Mouse (Mus musculus) neural tube, embryonic 14.5 days (tissue): ENCODE data around the gene Ppp1r27. TPM values are rescaled to one million over a fixed set of nuclear protein-coding genes. Genes with fewer than 3 reads are reported as not detected.

Source experiments
- ATAC-seq: fragments of 200-750 bp; cut with Nextera tagmentation; 2 replicates; pipeline ENCODE4 v1.8.0; 2017; ENCODE audit warnings: low read depth, mild to moderate bottlenecking, moderate TSS enrichment, moderate library complexity
- H3K27ac ChIP-seq: fragments of 300-500 bp; sonication (generic); 2 replicates; pipeline ENCODE4 v1.5.1; 2014; ENCODE audit warnings: low read depth, mild to moderate bottlenecking, control low read depth, low read length, moderate library complexity, mixed read lengths
- H3K27me3 ChIP-seq: fragments of 300-500 bp; sonication (generic); 2 replicates; pipeline ENCODE4 v1.6.1; 2014; ENCODE audit warnings: low read length; ENCODE audit not compliant: control insufficient read depth, insufficient read depth
- H3K36me3 ChIP-seq: fragments of 300-500 bp; sonication (generic); 2 replicates; pipeline ENCODE4 v1.6.1; 2014; ENCODE audit warnings: low read length, mixed read lengths; ENCODE audit not compliant: control insufficient read depth, insufficient read depth
- H3K4me1 ChIP-seq: fragments of 300-500 bp; sonication (generic); 2 replicates; pipeline ENCODE4 v1.6.1; 2014; ENCODE audit warnings: low read length; ENCODE audit not compliant: control insufficient read depth, insufficient read depth
- H3K4me2 ChIP-seq: fragments of 300-500 bp; sonication (generic); 2 replicates; pipeline ENCODE4 v1.6.1; 2014; ENCODE audit warnings: mild to moderate bottlenecking, low read depth, low read length, control low read depth
- H3K4me3 ChIP-seq: fragments of 300-500 bp; sonication (generic); 2 replicates; pipeline ENCODE4 v1.5.1; 2014; ENCODE audit warnings: low read depth, low read length, control low read depth, mixed read lengths
- H3K9ac ChIP-seq: fragments of 300-500 bp; sonication (generic); replicated peaks from 2 replicates; pipeline ENCODE4 v1.6.1; 2014; ENCODE audit warnings: low read depth, mild to moderate bottlenecking, control low read depth, low read length, mixed read lengths
- H3K9me3 ChIP-seq: fragments of 300-500 bp; sonication (generic); 2 replicates; pipeline ENCODE4 v1.6.1; 2016; ENCODE audit warnings: low read length; ENCODE audit not compliant: control insufficient read depth
- WGBS: fragments of 180-500 bp; shearing (Covaris S2); extraction: QIAGEN DNeasy Blood & Tissue Kit; methylation state at CpG from one replicate; pipeline ENCODE4 v1.1.7; 2014; 5-methylcytosine and 5-hydroxymethylcytosine counted together
- polyA plus RNA-seq: library from polyadenylated mRNA; unstranded; fragments of >200 nt; fragmentation: Nextera tagmentation; extraction: Ambion mirVana; gene quantifications from 2 replicates; pipeline ENCODE4 v1.2.1, GENCODE M21; 2014

The Ppp1r27 gene
- polyA plus RNA-seq, 1 experiment from 2014 or later = not detected

GRCm38 (mm10) chr11:120582268-120582981, 31.5 kb upstream of the Ppp1r27 start:
- H3K27ac ChIP-seq = peak overlapping the region; percentile 94
- ATAC-seq = 0 out of 2 replicates have a peak, but pooled peaks have one; percentile 7
- H3K4me2 ChIP-seq = peak overlapping the region; percentile 99
- peak overlapping the region; percentile 99 for H3K9ac ChIP-seq
- peaks cover 43% of the 10 kb centered on the region for H3K36me3 ChIP-seq
- peaks cover 20% of the 10 kb centered on the region for H3K4me1 ChIP-seq
- WGBS = 69% methylated on average over 8 of the region's 8 CpGs
- no peaks in the 10 kb centered on the region for H3K27me3 ChIP-seq
- no peaks in the 10 kb centered on the region for H3K9me3 ChIP-seq
- peak overlapping the region; percentile 89 for H3K4me3 ChIP-seq

- WGBS = 4% methylated on average over 65 of the region's 75 CpGs
- Histone ChIP-seq H3K4me2 (peak within 1 kb of the TSS; percentile 99), H3K4me1 (peaks cover 20% of the 10 kb centered on the region), H3K4me3 (peak within 1 kb of the TSS; percentile 89), H3K36me3 (peaks cover 42% of the 10 kb centered on the region), H3K9me3 (no peaks in the 10 kb centered on the region), H3K27me3 (no peaks in the 10 kb centered on the region), H3K27ac (peak within 1 kb of the TSS; percentile 94), H3K9ac (peak within 1 kb of the TSS; percentile 99)
- peak; percentile 62 for ATAC-seq
These were observed 30.7 kb upstream of the Ppp1r27 start, which contains the start of gene Arhgdia for GRCm38 (mm10) chr11:120581490-120582267. Arhgdia (minus strand) TSS chr11:120581624.

- peaks cover 20% of the 10 kb centered on the region for H3K4me1 ChIP-seq
- no peaks in the 10 kb centered on the region for H3K9me3 ChIP-seq
- H3K27me3 ChIP-seq = no peaks in the 10 kb centered on the region
- peak overlapping the region; percentile 89 for H3K4me3 ChIP-seq
- H3K36me3 ChIP-seq = peaks cover 35% of the 10 kb centered on the region
- peak overlapping the region; percentile 99 for H3K9ac ChIP-seq
- peak overlapping the region; percentile 94 for H3K27ac ChIP-seq
- H3K4me2 ChIP-seq = peak overlapping the region; percentile 99
- ATAC-seq = 0 out of 2 replicates have a peak, but pooled peaks have one; percentile 28
- under 1% methylated on average over 44 of the region's 44 CpGs for WGBS
These were observed 30.0 kb upstream of the Ppp1r27 start for GRCm38 (mm10) chr11:120580871-120581331.

- Histone ChIP-seq H3K9me3 (no peaks in the 10 kb centered on the region), H3K27me3 (no peaks in the 10 kb centered on the region), H3K4me3 (peak overlapping the region; percentile 89), H3K9ac (peak overlapping the region; percentile 99), H3K36me3 (peaks cover 28% of the 10 kb centered on the region), H3K4me1 (peaks cover 20% of the 10 kb centered on the region), H3K4me2 (peak overlapping the region; percentile 99), H3K27ac (peak overlapping the region; percentile 94)
- WGBS = 64% methylated on average over 7 of the region's 7 CpGs
- ATAC-seq = no peak
These were observed 29.3 kb upstream of the Ppp1r27 start for GRCm38 (mm10) chr11:120580190-120580589.

- Histone ChIP-seq H3K9ac (peak overlapping the region; percentile 99; the same call in 1 of the 2 replicates), H3K4me1 (peaks cover 20% of the 10 kb centered on the region), H3K4me3 (peak overlapping the region; percentile 89), H3K36me3 (peaks cover 24% of the 10 kb centered on the region), H3K27ac (peak overlapping the region; percentile 94; the same call in 1 of the 2 replicates), H3K27me3 (no peaks in the 10 kb centered on the region), H3K4me2 (peak overlapping the region; percentile 99), H3K9me3 (no peaks in the 10 kb centered on the region)
- WGBS = 66% methylated on average over 15 of the region's 15 CpGs
- no peak for ATAC-seq
These were observed 28.6 kb upstream of the Ppp1r27 start for GRCm38 (mm10) chr11:120579316-120580107.

GRCm38 (mm10) chr11:120578694-120579243, 27.8 kb upstream of the Ppp1r27 start:
- Histone ChIP-seq H3K4me2 (no peak overlapping the region), H3K27ac (no peak overlapping the region), H3K9me3 (no peaks in the 10 kb centered on the region), H3K4me1 (peaks cover 27% of the 10 kb centered on the region), H3K9ac (no peak overlapping the region), H3K27me3 (no peaks in the 10 kb centered on the region), H3K4me3 (no peak overlapping the region), H3K36me3 (peaks cover 24% of the 10 kb centered on the region)
- 88% methylated on average over 11 of the region's 11 CpGs for WGBS
- no peak for ATAC-seq

- H3K4me1 ChIP-seq = peaks cover 27% of the 10 kb centered on the region
- no peak overlapping the region for H3K4me3 ChIP-seq
- no peak overlapping the region for H3K27ac ChIP-seq
- H3K9me3 ChIP-seq = no peaks in the 10 kb centered on the region
- 0 out of 2 replicates have a peak overlapping the region, but pooled peaks have one; percentile 16 for H3K9ac ChIP-seq
- H3K4me2 ChIP-seq = no peak overlapping the region; the same call in 1 of the 2 replicates
- ATAC-seq = no peak
- H3K27me3 ChIP-seq = no peaks in the 10 kb centered on the region
- 82% methylated on average over 10 of the region's 10 CpGs for WGBS
- H3K36me3 ChIP-seq = peaks cover 24% of the 10 kb centered on the region
These were observed 27.2 kb upstream of the Ppp1r27 start for GRCm38 (mm10) chr11:120578024-120578693.
